Mouse (Mus musculus) mature B cell (primary cell): ENCODE results near the gene Mt4.

Source experiments
- in situ Hi-C: fragments of 300-500 bp; cut with MboI; formaldehyde crosslinking; loops from 2 replicates; pipeline ENCODE4 v1.14.3; 2019

Gene Mt4

GRCm38 (mm10) chr8:94178857-94179712 lies 42.1 kb downstream of the Mt4 start, which contains the start of gene Mt1:
Mt1 (plus strand) TSS chr8:94179082.
- in situ Hi-C loops = no loop called here

DNA sequence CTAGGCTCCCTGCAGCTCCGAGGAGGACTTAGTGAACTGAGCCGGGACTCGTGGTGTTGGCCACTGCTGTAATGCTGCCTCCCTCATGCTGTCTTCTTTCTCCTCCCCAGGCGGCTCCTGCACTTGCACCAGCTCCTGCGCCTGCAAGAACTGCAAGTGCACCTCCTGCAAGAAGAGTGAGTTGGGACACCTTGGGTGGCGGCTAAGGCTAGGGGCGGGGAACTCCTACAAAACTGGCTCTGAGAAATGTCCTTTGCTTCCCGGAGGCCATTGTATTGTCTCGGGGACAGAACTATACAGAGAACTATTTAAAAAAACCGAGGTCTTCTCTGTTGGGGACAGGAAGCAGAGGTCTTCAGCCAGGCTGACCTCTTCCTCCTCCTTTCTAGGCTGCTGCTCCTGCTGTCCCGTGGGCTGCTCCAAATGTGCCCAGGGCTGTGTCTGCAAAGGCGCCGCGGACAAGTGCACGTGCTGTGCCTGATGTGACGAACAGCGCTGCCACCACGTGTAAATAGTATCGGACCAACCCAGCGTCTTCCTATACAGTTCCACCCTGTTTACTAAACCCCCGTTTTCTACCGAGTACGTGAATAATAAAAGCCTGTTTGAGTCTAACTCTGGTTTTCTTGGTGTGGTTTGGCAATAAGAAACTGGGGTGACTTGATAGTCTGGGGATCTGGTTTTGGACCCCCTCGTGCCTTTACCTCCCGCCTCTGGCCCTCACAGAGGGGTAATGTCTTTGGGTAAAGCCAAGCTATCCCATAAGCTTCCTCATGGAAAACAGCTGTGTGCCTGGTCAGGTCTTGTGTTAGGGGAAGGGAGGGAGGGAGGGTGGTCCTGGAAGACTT lies 42.9 kb downstream of the Mt4 start:
- in situ Hi-C loops = no loop called here

DNA sequence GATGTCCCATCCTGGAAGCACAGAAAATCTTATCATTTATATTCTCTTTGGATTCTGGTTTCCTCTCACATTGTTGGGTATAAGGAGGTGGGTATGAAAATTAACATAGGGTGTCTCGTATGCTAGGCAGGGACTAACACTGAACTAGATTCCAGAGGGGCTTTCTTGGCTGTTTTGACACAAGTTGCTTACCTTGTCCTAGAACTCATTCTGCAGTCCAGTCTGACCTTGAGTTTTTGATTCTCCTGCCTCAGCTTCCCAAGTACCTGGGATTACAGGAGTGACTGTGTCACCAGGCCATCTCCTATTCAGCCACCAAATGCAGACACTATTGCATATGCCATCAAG lies 43.5 kb downstream of the Mt4 start:
- in situ Hi-C loops = no loop called here

GRCm38 (mm10) chr8:94182055-94182929 lies 45.3 kb downstream of the Mt4 start:
- in situ Hi-C loops = no loop called here

DNA sequence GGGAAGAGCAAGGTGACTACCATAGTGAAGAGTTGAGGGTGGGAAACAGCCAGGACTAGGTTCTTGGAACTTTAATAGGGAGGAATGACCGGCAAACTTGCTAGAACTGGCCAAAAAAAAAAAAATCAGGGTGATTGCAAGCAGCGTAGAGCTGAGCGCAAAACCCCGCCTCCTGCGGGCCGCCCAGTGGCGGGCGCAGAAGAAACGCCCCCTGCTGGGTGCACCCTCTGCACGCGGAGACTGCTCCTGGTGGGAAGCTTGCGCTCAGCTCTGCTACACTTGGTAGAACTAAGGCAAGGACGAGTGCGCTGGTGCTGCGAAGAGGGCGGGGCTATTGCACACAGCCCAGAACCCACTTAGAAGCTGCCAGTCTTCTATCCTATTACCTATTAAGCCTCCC lies 46.1 kb downstream of the Mt4 start:
- in situ Hi-C loops = no loop called here

- in situ Hi-C loops = no loop called here
These were observed 47.4 kb downstream of the Mt4 start for GRCm38 (mm10) chr8:94184357-94184843.

- in situ Hi-C loops = no loop called here
These were observed 48.8 kb downstream of the Mt4 start for GRCm38 (mm10) chr8:94185791-94186190.

DNA sequence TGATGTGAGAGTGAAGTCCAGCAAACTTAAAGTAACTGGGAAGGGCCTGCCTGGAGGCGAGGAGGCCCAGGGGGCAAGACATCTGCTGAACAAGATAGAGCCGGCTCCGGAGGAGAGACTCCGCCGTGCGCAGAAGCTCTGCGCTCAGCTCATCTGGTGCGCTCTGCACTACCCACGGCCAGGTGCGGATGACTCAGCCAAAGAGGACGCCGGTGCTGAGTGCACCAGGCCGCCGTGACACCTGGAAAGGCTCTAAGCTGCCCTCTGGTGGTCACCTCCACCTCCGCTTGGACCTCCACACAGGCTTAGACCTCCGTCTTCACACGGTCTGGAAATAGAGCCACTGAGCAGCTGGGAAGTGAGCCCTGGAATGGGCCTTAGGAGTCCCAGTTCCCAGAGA lies 49.5 kb downstream of the Mt4 start:
- in situ Hi-C loops = no loop called here

- in situ Hi-C loops = no loop called here
These were observed 50.4 kb downstream of the Mt4 start for GRCm38 (mm10) chr8:94187290-94188002.
